In the genomic region with DNA sequence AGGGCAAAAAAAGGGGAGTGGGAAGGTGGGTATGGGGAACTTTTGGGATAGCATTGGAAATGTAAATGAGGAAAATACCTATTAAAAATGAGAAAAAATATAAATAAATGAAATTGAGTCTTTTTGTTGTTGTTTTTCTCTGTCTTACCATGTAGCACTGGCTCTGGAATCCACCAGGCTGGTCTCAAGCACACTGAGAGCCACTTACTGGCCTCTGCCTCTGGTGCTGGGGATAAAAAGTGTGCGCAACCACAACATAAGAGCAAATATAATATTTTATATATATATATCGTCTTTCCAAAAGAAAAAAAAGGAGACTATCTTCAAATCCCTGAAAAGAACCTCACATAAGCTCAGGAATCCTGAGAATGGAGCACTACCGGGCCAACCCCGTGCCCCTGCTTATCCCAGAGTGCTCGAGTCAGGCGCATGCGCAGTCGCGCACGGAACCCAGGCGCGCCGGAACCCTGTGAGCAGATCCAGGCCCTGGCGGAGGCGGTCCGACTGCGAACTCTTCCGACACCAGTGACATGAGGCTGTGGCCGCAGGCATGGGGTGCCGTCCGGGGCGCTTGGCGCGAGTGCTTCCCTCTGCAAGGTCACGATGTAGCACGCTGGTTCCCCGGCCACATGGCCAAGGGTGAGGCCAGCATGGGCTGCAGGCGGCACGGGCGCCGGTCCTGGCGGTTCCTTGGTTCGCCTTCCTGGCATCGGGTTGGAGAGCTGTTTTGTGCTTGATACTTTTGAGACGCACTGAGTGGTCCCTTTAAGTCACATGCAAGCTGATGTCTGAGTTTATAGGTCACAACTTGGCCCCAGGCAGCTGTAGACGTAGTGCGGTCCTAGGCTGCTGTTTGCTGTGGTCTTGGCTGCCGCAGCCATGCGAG, we compare ENCODE assay signal across 8 mouse cellular contexts. TPM values are rescaled to one million over a fixed set of nuclear protein-coding genes. Genes with fewer than 3 reads are reported as not detected.
DNase-seq lines count a peak whose midpoint lies in the region; ATAC-seq and TF ChIP-seq lines count a peak whose summit lies in the region.

A gene (plus strand): TSS at position 430 of the 886 bp plus-strand sequence.

- H3K4me1 ChIP-seq in cortical plate, adult 2 months (ENCODE audit: control insufficient read depth, insufficient read depth, low read length), result peaks cover 2% of the 10 kb centered on the region; the same call in 1 of the 2 replicates

- peak; percentile 64 for TF ChIP-seq POLR2A in cortical plate, adult 2 months (IDR thresholded peaks at IDR 0.05; ENCODE audit: extremely low read depth, insufficient read depth, low read length)

- peak; percentile 91 for ATAC-seq in activated CD4-positive, CD25-positive, alpha-beta regulatory T cell, adult 4 months
- peak; percentile 70 for ATAC-seq in megakaryocyte progenitor cell, adult 5-6 weeks (replicated peaks; ENCODE audit: poor library complexity)

- DNase-seq in gastrocnemius, postnatal 10 days, result peak; percentile 99
- peak; percentile 96 for DNase-seq in induced T-regulatory cell, adult 2 months (ENCODE audit: low read depth)
- peak; percentile 89 to 98 for DNase-seq in left cerebral cortex, adult 9 months (ENCODE audit: low spot score in 2 of 2)
- DNase-seq in right cerebral cortex, postnatal 14 days, result peak; percentile 99
- DNase-seq in urinary bladder, postnatal 36 days (ENCODE audit: low spot score in 2 of 2), result peak; percentile 96

- H3K27ac ChIP-seq in cortical plate, adult 2 months (ENCODE audit: insufficient read depth, low read length), result no peak within 1 kb of the TSS; the same call in 1 of the 2 replicates

- H3K4me3 ChIP-seq in cortical plate, adult 2 months (ENCODE audit: insufficient read depth, low read length), result peak within 1 kb of the TSS; percentile 60

- no peak for TF ChIP-seq CTCF in cortical plate, adult 2 months (IDR thresholded peaks at IDR 0.05; ENCODE audit: extremely low read depth, insufficient read depth, low read length)

RNA-seq across cellular contexts. Expression of the gene that starts here (rescaled TPM):
- polyA plus RNA-seq in activated CD4-positive, CD25-positive, alpha-beta regulatory T cell, adult 4 months (2017; shearing (Covaris generic)), result 10 to 100 TPM; 27.7 to 34.1 TPM
- 43.4 and 45.9 TPM in 2 replicates for polyA plus RNA-seq in cortical plate, adult 2 months (2012; rRNA removed)
- total RNA-seq in gastrocnemius, postnatal 10 days (2021), result 10 to 100 TPM; 21.9 to 23.5 TPM
- total RNA-seq in megakaryocyte progenitor cell, adult 5-6 weeks (2015), result 23.8 and 29.2 TPM in 2 replicates
- total RNA-seq in megakaryocyte progenitor cell, adult 5-6 weeks (2017), result 10.4 and 11.4 TPM in 2 replicates
